Mouse (Mus musculus) layer of hippocampus, adult 8-10 months (tissue): ENCODE results near the gene Gsdme. TPM values are rescaled to one million over a fixed set of nuclear protein-coding genes. Genes with fewer than 3 reads are reported as not detected.
A peak's percentile ranks its signal among the peaks of the same experiment; 100 is the strongest.

Source experiments
- DNase-seq, 2 experiments: peaks; one replicate each; pipeline ENCODE4 v3.0.0; 2022; ENCODE audit warnings: low spot score in 2 of 2
- total RNA-seq, 4 experiments: library from RNA; stranded (reverse); gene quantifications; 2 replicates each; pipeline ENCODE4 v1.2.4; 2022

Gene Gsdme
- total RNA-seq, 4 experiments from 2014 or later = 10.1 to 13.6 (median 10.9) TPM

- no peak for DNase-seq
Observed at GRCm38 (mm10) chr6:50191605-50192004, 72.1 kb downstream of the Gsdme start.

GRCm38 (mm10) chr6:50189376-50189775 is 74.3 kb downstream of the Gsdme start:
- no peak for DNase-seq

GRCm38 (mm10) chr6:50187955-50188354 is 75.7 kb downstream of the Gsdme start:
- no peak for DNase-seq

- no peak for DNase-seq
Observed at GRCm38 (mm10) chr6:50180189-50180588, 83.5 kb downstream of the Gsdme start.

GRCm38 (mm10) chr6:50175736-50176135 is 87.9 kb downstream of the Gsdme start:
- DNase-seq = no peak

GRCm38 (mm10) chr6:50169771-50170170 is 93.9 kb downstream of the Gsdme start:
- peak in 1 of 2 experiments; percentile 23 for DNase-seq

DNA sequence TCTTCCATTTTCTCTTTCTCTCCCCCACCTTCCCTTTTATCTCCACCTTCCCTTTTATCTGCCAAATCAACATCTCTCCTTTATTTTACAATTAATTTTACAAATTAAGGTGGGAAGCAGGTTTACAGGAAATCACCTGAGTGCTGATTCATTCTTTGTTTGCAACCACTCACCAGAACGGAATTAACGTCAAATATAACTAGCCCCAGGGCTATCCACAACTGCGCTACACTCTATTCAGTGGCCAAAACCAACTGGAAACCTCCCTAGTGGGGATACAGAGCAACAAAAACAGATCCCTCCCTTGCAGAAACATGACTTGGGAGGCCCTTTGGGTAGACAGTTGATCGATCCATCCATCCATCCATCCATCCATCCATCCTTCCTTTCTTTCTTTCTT is 94.8 kb downstream of the Gsdme start:
- DNase-seq = no peak

GRCm38 (mm10) chr6:50163013-50163412 is 100.6 kb downstream of the Gsdme start:
- no peak for DNase-seq

GRCm38 (mm10) chr6:50159842-50160241 is 103.8 kb downstream of the Gsdme start:
- no peak for DNase-seq

GRCm38 (mm10) chr6:50149378-50149777 is 114.3 kb downstream of the Gsdme start:
- no peak for DNase-seq

GRCm38 (mm10) chr6:50146158-50146557 is 117.5 kb downstream of the Gsdme start:
- no peak for DNase-seq

DNA sequence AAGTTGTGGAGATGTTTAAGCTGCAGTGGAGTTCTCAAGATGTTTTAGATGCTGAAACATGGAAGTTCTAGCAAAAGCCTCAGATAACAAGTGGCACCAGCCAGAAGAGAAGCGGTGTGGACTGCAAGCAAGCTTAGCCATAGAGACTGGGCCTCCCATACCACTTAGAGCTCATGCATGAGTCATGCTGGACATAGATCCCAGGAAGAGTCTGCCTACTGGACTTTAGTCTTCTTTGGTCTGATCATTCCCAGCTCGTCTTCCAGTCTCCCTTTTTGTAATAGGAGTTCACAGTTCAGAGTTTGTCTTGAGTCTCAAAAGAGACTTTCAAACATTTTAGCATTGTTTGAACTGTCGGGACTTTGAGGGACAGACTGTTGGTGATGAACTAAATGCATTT is 124.1 kb downstream of the Gsdme start:
- DNase-seq = no peak

Other genes with a start within 250 kb of the Gsdme start
- 100 to 1,000 TPM in 2 of 4 experiments, 10 to 100 TPM in 2; 83.9 to 106 (median 92.9) TPM for gene Mpp6, start 153.6 kb downstream of the Gsdme start, total RNA-seq
- gene Osbpl3, start 192.3 kb upstream of the Gsdme start, total RNA-seq = 10 to 100 TPM; 18.5 to 22.5 (median 19.7) TPM